Mouse (Mus musculus): ENCODE measurements at regions not wholly inside any gene's neighbourhood (a gene's known extent, or its start where the extent isn't known, plus 50 kb on each side); places are given as distances from the start of the nearest gene placed in this dataset.

GRCm38 (mm10) chr6:102977122-102977521 lies 404.2 kb upstream of the Cntn3 start:
- in situ Hi-C loops (cut with MboI, MseI): no loop called here

GRCm38 (mm10) chr6:103023326-103023725 lies 450.4 kb upstream of the Cntn3 start:
- in situ Hi-C loops (cut with MboI, MseI): no loop called here

DNA sequence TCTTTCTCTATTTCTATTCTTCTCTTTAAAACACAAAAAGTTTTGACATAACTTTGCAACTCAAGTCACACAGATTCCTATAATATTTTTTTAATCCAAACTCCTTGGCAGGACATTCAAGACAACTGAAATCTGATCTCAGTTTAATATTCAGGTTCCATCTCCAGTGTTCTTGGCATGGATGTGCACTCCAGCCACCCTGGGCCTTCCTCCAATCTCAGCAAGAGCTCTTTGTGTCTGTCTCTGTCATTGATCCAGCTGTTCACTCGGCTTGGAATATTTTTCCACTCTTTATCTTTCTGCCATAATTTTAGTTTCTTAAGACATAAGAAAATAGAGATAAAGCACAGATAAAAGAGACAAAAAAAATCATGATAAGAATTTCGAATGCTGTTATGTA lies 451.1 kb upstream of the Cntn3 start:
- in situ Hi-C loops (cut with MboI, MseI): no loop called here

DNA sequence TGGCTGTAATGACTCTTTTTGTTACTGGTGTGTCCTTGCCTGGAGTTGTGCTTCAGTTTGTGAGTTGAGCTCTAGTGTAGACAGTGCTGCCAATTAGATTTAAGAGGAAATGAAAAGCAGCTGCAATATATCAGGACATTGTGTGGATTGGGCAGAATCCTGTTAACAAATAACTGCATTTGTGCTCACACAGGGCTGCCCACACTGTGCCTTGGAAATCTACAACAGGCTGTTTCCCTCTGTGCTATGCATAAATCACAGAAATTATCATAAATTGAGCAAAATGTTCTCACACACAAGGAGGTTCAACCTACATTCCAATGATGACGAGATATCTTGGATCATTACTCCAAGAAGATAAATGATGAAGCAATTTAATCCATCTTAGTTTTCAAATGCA lies 455.2 kb upstream of the Cntn3 start:
- in situ Hi-C loops (cut with MboI, MseI): no loop called here

GRCm38 (mm10) chr6:103033418-103033817 lies 460.5 kb upstream of the Cntn3 start:
- in situ Hi-C loops (cut with MboI, MseI): no loop called here

- in situ Hi-C loops (cut with MboI, MseI): no loop called here
These were observed 461.0 kb upstream of the Cntn3 start for GRCm38 (mm10) chr6:103033919-103034318.

- in situ Hi-C loops (cut with MboI, MseI): no loop called here
These were observed 449.8 kb upstream of the Chl1 start for GRCm38 (mm10) chr6:103060591-103060990.

GRCm38 (mm10) chr6:103106189-103106588 lies 404.2 kb upstream of the Chl1 start:
- in situ Hi-C loops (cut with MboI, MseI): no loop called here

GRCm38 (mm10) chr6:103119537-103119936 lies 390.8 kb upstream of the Chl1 start:
- in situ Hi-C loops (cut with MboI, MseI): no loop called here

DNA sequence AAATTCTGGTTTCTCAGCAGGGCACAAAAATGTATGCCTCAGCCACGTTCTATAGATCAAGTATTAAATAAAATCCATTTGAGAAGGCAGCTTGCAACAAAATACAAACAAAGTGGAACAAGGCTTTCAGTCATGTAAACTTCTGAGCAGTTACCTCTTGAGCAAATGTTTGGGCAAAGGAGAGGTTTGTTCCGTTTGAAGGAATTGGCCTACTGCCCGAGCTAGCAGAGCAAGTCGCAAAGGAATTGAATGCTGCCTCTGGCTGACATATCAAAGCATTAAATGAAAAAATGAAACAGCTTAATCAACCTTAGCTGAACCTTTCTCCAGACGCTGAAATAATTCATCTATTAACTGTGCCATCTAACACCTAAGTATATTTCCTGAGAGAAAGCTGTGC lies 369.5 kb upstream of the Chl1 start:
- in situ Hi-C loops (cut with MboI, MseI): no loop called here

DNA sequence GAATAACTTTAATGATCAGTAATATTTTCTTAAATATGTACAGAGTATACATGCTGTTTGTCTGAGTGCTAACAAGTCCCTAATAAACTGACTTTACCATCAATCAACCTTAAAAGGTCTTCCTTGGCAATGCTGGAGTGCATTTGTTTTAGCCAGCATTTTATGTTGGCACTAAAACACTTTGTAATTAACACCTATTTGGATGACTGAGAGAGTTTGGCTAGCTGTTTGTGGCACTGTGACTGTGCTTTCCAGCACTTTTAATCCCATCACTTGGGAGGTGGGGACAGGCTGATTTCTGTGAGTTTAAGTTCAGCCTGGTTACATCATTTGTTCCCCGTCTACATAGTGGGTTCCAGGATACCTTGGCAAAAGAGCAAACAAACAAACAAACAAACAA lies 332.5 kb upstream of the Chl1 start:
- in situ Hi-C loops (cut with MboI, MseI): no loop called here

GRCm38 (mm10) chr6:103183355-103183754 lies 327.0 kb upstream of the Chl1 start:
- in situ Hi-C loops (cut with MboI, MseI): no loop called here

DNA sequence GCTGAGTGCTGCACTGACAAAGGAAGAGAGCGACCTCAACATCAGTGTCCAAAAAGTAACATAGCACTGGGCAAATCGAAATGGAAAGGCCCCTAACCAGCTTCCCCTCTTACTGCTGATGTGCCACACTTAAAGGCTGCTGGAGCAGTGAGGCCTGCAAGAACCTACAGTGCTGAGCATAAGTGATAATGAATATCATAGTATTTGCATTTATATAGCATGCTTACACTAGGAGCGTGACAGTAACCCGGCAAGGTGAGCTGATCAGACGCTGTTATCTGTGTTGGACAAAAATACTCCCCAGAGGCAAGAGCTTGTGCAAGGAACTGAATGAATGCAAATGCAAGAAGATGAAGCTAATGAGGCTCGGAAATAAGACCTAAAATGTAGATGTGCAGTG lies 313.5 kb upstream of the Chl1 start:
- in situ Hi-C loops (cut with MboI, MseI): no loop called here

DNA sequence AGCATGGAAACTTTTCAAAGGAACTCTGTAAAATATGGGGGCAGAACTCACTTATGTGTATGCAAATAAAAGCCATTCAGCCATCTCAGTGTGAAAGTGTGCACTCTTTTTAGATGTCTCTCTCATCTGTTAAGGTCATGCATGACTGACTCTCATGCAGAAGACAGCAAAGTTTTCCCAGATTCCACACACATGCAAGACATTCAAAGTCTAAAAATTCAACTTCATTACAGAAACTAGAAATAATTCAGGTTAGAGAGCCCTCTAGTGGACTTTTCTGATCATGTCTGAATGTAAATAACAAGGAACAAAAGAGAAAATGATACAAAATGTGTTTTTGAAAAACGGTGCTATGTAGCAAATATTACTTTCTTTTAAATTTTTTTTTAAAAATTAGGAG lies 308.8 kb upstream of the Chl1 start:
- in situ Hi-C loops (cut with MboI, MseI): loop anchor here (25.0 kb wide), 1 partner anchor 514 kb away; no protein-coding TSS in a partner anchor

DNA sequence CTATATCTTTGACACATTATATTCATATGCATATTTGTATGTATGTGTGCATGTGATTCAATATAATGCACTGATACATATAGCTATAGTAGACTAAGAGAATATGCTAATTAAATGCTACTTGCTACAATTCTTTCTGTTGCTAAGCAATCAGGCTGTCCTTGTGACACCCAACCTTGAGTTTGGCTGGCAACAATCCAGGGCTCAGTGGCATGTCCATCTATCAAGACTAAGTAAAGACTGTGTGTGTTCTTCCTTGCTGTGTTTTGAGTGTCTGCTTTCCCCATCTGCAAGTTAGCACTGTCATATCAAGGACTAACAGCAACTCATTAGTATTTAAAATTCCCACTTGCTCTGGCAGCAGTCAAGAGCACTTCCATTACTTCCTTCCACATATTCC lies 301.2 kb upstream of the Chl1 start:
- in situ Hi-C loops (cut with MboI, MseI): loop anchor here (25.0 kb wide), 1 partner anchor 522 kb away; no protein-coding TSS in a partner anchor

- in situ Hi-C loops (cut with MboI, MseI): loop anchor here (25.0 kb wide), 1 partner anchor 526 kb away; no protein-coding TSS in a partner anchor
These were observed 297.2 kb upstream of the Chl1 start for GRCm38 (mm10) chr6:103213160-103213559.

DNA sequence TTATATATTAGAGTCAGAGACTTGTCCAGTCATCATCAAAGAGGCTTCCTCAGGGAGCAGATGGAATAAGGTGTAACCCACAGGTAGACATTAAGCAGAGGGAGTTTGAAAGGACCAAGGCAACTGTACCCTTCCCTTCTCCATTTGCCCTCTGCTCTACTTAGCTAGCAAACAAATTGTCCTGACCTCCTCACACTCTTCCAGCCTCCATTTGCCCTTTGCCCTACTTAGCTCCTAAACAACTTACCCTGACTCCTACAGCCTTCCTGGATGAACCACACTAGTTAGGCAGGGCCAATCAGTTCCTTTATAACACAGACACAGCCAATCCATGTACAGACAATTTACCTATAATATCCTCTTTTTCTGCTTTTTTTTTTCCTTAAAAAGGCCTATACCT lies 273.5 kb upstream of the Chl1 start:
- in situ Hi-C loops (cut with MboI, MseI): no loop called here

GRCm38 (mm10) chr6:103268984-103269383 lies 241.4 kb upstream of the Chl1 start:
- in situ Hi-C loops (cut with MboI, MseI): no loop called here

DNA sequence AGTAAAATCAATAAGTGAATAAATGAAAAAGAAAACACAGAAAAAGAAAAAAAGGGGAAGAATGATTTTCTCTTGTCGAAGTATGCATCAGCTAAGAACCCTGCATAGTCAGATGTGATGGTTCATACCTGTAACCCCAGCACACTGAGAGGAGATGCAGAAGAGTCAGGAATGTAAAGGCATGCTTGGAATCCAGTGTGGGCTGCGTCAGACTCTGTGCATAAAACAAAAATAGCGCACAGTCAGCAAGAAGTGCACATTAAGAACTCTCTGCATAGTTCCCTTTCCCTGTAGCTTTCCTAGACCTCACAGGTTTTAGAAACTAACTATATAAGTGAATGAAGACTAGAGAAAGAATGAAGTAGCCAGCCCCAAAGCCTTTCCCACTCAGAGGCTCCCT lies 238.2 kb upstream of the Chl1 start:
- in situ Hi-C loops (cut with MboI, MseI): no loop called here

- in situ Hi-C loops (cut with MboI, MseI): no loop called here
These were observed 235.3 kb upstream of the Chl1 start for GRCm38 (mm10) chr6:103275071-103275470.

DNA sequence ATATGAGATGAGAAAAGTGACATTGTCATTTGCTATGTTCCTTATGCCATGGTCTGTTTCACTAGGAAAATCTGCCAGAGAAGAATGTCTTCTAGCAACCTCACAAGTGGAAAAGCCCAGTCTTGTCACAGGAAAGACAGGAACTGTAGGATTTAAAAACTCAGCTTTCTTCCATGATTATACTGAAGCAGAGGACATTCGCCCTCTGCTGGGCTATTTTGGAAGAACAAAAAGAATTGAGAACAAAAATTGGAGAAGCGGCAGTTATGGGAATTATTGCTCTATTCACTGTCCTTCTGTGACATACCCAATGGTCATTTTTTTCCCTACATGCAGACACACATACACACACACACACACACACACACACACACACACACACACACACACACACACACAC lies 234.9 kb upstream of the Chl1 start:
- in situ Hi-C loops (cut with MboI, MseI): no loop called here

DNA sequence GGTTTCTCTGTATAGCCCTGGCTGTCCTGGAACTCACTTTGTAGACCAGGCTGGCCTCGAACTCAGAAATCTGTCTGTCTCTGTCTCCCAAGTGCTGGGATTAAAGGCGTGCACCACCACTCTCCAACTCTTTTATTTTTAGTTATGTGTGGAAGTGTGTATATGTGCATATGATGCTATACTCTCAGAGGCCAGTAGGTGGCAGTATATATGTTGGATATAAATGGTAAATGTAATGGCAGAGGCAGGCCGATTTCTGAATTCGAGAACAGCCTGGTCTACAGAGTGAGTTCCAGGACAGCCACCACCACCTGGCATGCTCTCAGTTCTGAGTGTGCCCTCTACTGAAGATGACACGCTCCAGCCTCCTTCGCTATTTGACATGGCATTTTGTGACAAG lies 214.4 kb upstream of the Chl1 start:
- in situ Hi-C loops (cut with MboI, MseI): no loop called here

DNA sequence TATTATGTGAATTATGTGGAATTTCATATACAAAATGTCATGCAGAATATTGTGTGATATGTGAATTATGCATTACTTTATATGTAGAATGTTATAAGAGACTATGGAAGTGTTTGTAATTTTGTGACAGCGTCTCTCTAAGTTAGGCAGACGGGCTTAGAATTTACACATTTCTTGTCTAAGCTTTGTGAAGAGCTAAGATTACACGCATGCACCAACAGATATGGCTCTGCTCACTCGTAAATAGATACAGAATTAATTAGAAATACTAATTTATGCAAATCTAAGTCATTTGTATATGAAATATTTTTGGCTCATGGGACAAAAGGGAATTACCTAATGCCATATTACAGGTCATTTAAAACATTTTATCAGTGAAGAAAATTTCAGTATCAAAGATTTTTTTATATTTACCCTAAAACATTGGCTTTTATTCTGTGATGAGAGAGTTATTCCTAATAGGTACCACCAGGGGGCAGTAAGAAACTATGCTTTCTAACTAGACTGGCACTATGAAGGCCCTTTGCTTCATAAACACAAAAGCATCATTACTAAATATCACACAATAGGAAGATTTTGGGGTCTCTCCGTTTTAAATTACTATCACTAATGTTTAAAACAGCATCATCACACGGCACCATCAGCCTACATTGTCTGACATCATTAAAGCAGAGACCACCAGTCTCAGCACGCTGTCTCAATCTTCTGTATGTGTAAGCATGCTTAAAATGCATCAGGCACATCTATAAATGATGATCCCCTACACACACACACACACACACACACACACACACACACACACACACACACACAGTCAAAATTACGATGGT lies 203.8 kb upstream of the Chl1 start:
- in situ Hi-C loops (cut with MboI, MseI): loop anchor here (5.0 to 10.0 kb wide), 2 partner anchors 208 to 381 kb away; partner anchors contain the start of gene Chl1

GRCm38 (mm10) chr6:103307250-103307580 lies 203.2 kb upstream of the Chl1 start:
- in situ Hi-C loops (cut with MboI, MseI): loop anchor here (5.0 to 10.0 kb wide), 2 partner anchors 208 to 380 kb away; partner anchors contain the start of gene Chl1

All from regulatory T cell (primary cell).